Mouse (Mus musculus): ENCODE measurements around the gene Hist1h3f.

The Hist1h3f gene

GRCm38 (mm10) chr13:23543965-23544786 is at the start of gene Hist1h3f:
Hist1h3f (plus strand) TSS chr13:23544052.
- peak; percentile 70 for DNase-seq

- no peak for DNase-seq
Measured at GRCm38 (mm10) chr13:23495526-23495925, 48.3 kb upstream of the Hist1h3f start.

- no peak for DNase-seq
Measured at GRCm38 (mm10) chr13:23497656-23498321, 46.1 kb upstream of the Hist1h3f start.

- no peak for DNase-seq
Measured at GRCm38 (mm10) chr13:23498653-23499052, 45.2 kb upstream of the Hist1h3f start.

- DNase-seq: no peak
Measured at GRCm38 (mm10) chr13:23499943-23500342, 43.9 kb upstream of the Hist1h3f start.

- peak; percentile 25 for DNase-seq
Measured at GRCm38 (mm10) chr13:23500424-23501200, 43.2 kb upstream of the Hist1h3f start.

- no peak for DNase-seq
Measured at GRCm38 (mm10) chr13:23501511-23501910, 42.3 kb upstream of the Hist1h3f start.

GRCm38 (mm10) chr13:23502031-23502567 is 41.8 kb upstream of the Hist1h3f start:
- no peak for DNase-seq

GRCm38 (mm10) chr13:23502916-23503315 is 40.9 kb upstream of the Hist1h3f start:
- no peak for DNase-seq

GRCm38 (mm10) chr13:23503797-23504196 is 40.1 kb upstream of the Hist1h3f start:
- peak; percentile 20 for DNase-seq

GRCm38 (mm10) chr13:23505662-23506345 is 38.0 kb upstream of the Hist1h3f start:
- no peak for DNase-seq

- DNase-seq: peak; percentile 7
Measured at GRCm38 (mm10) chr13:23506351-23506750, 37.5 kb upstream of the Hist1h3f start.

GRCm38 (mm10) chr13:23506819-23507515 is 36.9 kb upstream of the Hist1h3f start:
- no peak for DNase-seq

GRCm38 (mm10) chr13:23510127-23510526 is 33.7 kb upstream of the Hist1h3f start:
- DNase-seq: no peak

- DNase-seq: no peak
Measured at GRCm38 (mm10) chr13:23513517-23513916, 30.3 kb upstream of the Hist1h3f start.

- DNase-seq: no peak
Measured at GRCm38 (mm10) chr13:23515281-23515680, 28.6 kb upstream of the Hist1h3f start.

GRCm38 (mm10) chr13:23515826-23516620 is 27.8 kb upstream of the Hist1h3f start:
- DNase-seq: no peak

- DNase-seq: peak; percentile 90
Measured at GRCm38 (mm10) chr13:23516822-23517602, 26.8 kb upstream of the Hist1h3f start.

- DNase-seq: peak; percentile 94
Measured at GRCm38 (mm10) chr13:23517603-23518294, 26.1 kb upstream of the Hist1h3f start.

- no peak for DNase-seq
Measured at GRCm38 (mm10) chr13:23518295-23518603, 25.6 kb upstream of the Hist1h3f start.
